Comparison of ENCODE assay signal across 28 mouse cellular contexts in the genomic region with DNA sequence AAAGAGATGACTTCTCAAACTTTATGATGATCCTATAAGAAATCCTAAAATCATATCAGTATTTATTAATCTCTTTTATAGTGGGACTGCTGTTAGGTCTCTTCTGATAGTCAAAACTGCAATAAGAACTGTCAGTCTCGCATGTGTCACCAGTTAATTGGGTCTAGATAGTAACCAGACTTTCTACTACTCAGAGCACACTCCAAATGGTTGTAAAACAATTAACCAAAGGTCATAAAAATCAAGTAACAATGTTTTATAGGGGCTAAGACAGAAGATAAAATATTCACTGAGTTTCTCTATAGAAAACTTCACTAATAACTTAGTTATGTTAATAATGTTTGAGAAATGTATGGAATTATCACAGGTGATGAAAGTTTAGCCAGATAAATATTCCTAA.
"Had no signal": no experiment of that assay in that cellular context is flagged by ENCODE, and none has a peak within 500 bp of the region (broad histone marks: within the 10 kb centered on the region; RNA-seq: fewer than 3 reads in every experiment).

No protein-coding gene starts in this region.

- H3K4me2 ChIP-seq: embryonic facial prominence, embryonic 12.5 days; embryonic facial prominence, embryonic 13.5 days; embryonic facial prominence, embryonic 15.5 days; forebrain, embryonic 12.5 days; forebrain, embryonic 13.5 days; forebrain, embryonic 15.5 days had no signal

- H3K9ac ChIP-seq: embryonic facial prominence, embryonic 12.5 days; embryonic facial prominence, embryonic 13.5 days; embryonic facial prominence, embryonic 15.5 days; forebrain, embryonic 12.5 days; forebrain, embryonic 13.5 days; forebrain, embryonic 15.5 days; forebrain, postnatal 0 days had no signal

- DNase-seq: cerebellum, adult 2 months; cerebellum, adult 8-10 months; cerebellum, adult 9-10 months; cerebellum, adult 9-11 months; cerebellum, postnatal 10 days; cerebellum, postnatal 14 days; cerebellum, postnatal 25 days; cerebellum, postnatal 36 days; embryo, embryonic 11 days; forebrain, postnatal 0 days; gastrocnemius, adult 2 months; gastrocnemius, postnatal 10 days; gastrocnemius, postnatal 14 days; gastrocnemius, postnatal 25 days; gastrocnemius, postnatal 36 days; heart, adult 18-20 months; heart, adult 2 months had no signal

- H3K9me3 ChIP-seq: embryonic facial prominence, embryonic 10.5 days; embryonic facial prominence, embryonic 12.5 days; embryonic facial prominence, embryonic 13.5 days; embryonic facial prominence, embryonic 15.5 days; forebrain, embryonic 10.5 days; forebrain, embryonic 12.5 days; forebrain, embryonic 13.5 days; forebrain, embryonic 15.5 days had no signal

- H3K27ac ChIP-seq: embryonic facial prominence, embryonic 10.5 days; embryonic facial prominence, embryonic 12.5 days; embryonic facial prominence, embryonic 13.5 days; embryonic facial prominence, embryonic 15.5 days; forebrain, embryonic 10.5 days; forebrain, embryonic 12.5 days; forebrain, embryonic 13.5 days; forebrain, embryonic 15.5 days; gastrocnemius, adult 2 months; heart, adult 2 months had no signal

- ATAC-seq: forebrain, embryonic 13.5 days; forebrain, embryonic 14.5 days; forebrain, embryonic 15.5 days; forebrain, embryonic 16.5 days; forebrain, postnatal 0 days had no signal

- H3K27me3 ChIP-seq: embryonic facial prominence, embryonic 12.5 days; embryonic facial prominence, embryonic 13.5 days; embryonic facial prominence, embryonic 15.5 days; forebrain, embryonic 12.5 days; forebrain, embryonic 13.5 days; forebrain, embryonic 15.5 days had no signal

- H3K4me3 ChIP-seq: embryonic facial prominence, embryonic 10.5 days; embryonic facial prominence, embryonic 12.5 days; embryonic facial prominence, embryonic 13.5 days; embryonic facial prominence, embryonic 15.5 days; erythroblast, embryonic 14.5 days; forebrain, embryonic 10.5 days; forebrain, embryonic 12.5 days; forebrain, embryonic 13.5 days; forebrain, embryonic 15.5 days; gastrocnemius, adult 2 months; heart, adult 2 months had no signal

- H3K36me3 ChIP-seq: embryonic facial prominence, embryonic 10.5 days; embryonic facial prominence, embryonic 12.5 days; embryonic facial prominence, embryonic 13.5 days; embryonic facial prominence, embryonic 15.5 days; forebrain, embryonic 10.5 days; forebrain, embryonic 12.5 days; forebrain, embryonic 15.5 days had no signal

- H3K4me1 ChIP-seq: embryonic facial prominence, embryonic 10.5 days; embryonic facial prominence, embryonic 12.5 days; embryonic facial prominence, embryonic 13.5 days; embryonic facial prominence, embryonic 15.5 days; forebrain, embryonic 10.5 days; forebrain, embryonic 12.5 days; forebrain, embryonic 13.5 days; forebrain, embryonic 15.5 days had no signal
